Mouse (Mus musculus): ENCODE measurements around the gene Ppat. TPM values are rescaled to one million over a fixed set of nuclear protein-coding genes. Genes with fewer than 3 reads are reported as not detected.

The Ppat gene
- polyA plus RNA-seq, 1 experiment = 5.6 TPM

GRCm38 (mm10) chr5:76876106-76876758 is 75.1 kb downstream of the Ppat start:
- no peak for DNase-seq (ENCODE audit: low read depth)

DNA sequence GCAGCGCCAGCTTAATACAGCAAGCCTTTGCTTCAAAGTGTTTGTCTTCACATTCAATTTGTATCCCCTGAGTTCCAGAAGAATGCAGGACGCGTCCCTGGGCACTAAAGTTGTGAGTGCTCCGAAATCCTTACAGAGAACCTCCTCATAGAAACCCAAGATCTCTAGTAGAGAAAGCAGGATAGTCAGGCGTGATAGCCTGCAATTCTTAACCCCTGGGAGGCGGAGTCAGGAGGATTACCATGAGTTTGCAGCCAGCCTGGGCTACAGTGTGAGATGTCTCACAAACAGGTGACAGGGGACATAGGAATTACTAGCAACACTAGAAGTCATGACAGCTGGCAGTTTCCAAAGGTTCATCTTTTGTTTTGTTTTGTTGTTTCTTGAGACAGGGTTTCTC is 81.8 kb downstream of the Ppat start:
- no peak for DNase-seq (ENCODE audit: low read depth)

- DNase-seq (ENCODE audit: low read depth) = no peak
Observed at GRCm38 (mm10) chr5:76868693-76869286, 82.6 kb downstream of the Ppat start.

DNA sequence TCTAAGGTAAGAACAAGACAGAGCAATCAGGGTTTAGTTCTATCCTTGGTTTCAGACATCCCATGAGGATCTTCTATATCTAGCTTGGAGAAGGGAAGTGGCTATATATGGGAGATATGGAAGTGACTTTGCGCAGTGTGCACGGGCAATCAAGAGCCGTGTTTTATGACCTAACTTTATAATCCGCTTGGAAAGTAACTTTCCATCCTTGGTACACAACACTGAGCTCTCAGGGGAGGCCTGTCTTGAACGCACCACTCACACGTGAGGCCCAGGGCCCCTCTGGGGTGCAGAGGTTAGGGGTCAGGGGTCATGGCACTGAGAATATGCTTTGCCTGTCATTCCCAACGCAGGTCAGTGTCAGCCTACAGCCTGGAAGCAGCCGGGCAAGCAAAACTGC is 84.6 kb downstream of the Ppat start:
- no peak for DNase-seq (ENCODE audit: low read depth)

Other genes with a start within 250 kb of the Ppat start
- 16.0 and 16.2 TPM in 2 replicates for gene Aasdh, start 46.1 kb downstream of the Ppat start, polyA plus RNA-seq (2012; rRNA removed)
- gene Paics, start 271 bp downstream of the Ppat start, polyA plus RNA-seq (2012; rRNA removed) = 52.4 and 56.1 TPM in 2 replicates
- 43.7 and 54.2 TPM in 2 replicates for gene Srp72, start 23.1 kb upstream of the Ppat start, polyA plus RNA-seq (2012; rRNA removed)
- gene Arl9, start 52.5 kb upstream of the Ppat start, polyA plus RNA-seq (2012; rRNA removed) = 0.82 and 1.2 TPM in 2 replicates
- 0.28 and 0.56 TPM in 2 replicates for gene Thegl, start 64.4 kb upstream of the Ppat start, polyA plus RNA-seq (2012; rRNA removed)
- gene Hopx, start 163.5 kb upstream of the Ppat start, polyA plus RNA-seq (2012; rRNA removed) = 65.9 and 80.4 TPM in 2 replicates